Mouse (Mus musculus): ENCODE measurements around the gene Cox6a1. TPM values are rescaled to one million over a fixed set of nuclear protein-coding genes. Genes with fewer than 3 reads are reported as not detected.

Gene Cox6a1
- polyA plus RNA-seq, 1 experiment, result not detected

DNA sequence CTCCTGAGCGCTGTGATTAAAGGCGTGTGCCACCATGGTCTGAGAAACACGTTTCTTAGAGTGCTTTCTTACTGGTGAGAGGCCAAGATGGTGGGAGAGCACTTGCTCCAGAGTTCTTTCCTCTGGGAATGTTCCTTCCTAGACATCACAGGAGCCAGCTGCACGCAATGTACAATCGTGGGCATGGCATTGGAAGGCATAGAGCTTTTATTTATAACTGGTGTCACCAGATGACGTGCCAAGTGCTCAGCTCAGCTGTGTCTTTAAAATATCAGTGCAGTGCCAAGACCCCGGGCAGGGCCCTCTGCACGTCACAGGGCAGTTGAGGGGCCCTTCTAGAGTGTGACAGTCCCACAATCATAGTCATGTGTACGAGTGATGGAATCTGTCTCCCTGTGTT, 17.8 kb downstream of the Cox6a1 start:
- no peak for TF ChIP-seq CTCF (IDR thresholded peaks at IDR 0.05; ENCODE audit: insufficient read depth, low read depth, low read length)
- H3K4me3 ChIP-seq (ENCODE audit: insufficient read depth, low read depth, low read length), result no peak overlapping the region
- H3K4me1 ChIP-seq (ENCODE audit: control insufficient read depth, insufficient read depth, low read length), result peaks cover 14% of the 10 kb centered on the region
- no peak overlapping the region for H3K27ac ChIP-seq (ENCODE audit: insufficient read depth, low read depth, low read length)
- WGBS, result 62% methylated on average over 9 of the region's 9 CpGs

DNA sequence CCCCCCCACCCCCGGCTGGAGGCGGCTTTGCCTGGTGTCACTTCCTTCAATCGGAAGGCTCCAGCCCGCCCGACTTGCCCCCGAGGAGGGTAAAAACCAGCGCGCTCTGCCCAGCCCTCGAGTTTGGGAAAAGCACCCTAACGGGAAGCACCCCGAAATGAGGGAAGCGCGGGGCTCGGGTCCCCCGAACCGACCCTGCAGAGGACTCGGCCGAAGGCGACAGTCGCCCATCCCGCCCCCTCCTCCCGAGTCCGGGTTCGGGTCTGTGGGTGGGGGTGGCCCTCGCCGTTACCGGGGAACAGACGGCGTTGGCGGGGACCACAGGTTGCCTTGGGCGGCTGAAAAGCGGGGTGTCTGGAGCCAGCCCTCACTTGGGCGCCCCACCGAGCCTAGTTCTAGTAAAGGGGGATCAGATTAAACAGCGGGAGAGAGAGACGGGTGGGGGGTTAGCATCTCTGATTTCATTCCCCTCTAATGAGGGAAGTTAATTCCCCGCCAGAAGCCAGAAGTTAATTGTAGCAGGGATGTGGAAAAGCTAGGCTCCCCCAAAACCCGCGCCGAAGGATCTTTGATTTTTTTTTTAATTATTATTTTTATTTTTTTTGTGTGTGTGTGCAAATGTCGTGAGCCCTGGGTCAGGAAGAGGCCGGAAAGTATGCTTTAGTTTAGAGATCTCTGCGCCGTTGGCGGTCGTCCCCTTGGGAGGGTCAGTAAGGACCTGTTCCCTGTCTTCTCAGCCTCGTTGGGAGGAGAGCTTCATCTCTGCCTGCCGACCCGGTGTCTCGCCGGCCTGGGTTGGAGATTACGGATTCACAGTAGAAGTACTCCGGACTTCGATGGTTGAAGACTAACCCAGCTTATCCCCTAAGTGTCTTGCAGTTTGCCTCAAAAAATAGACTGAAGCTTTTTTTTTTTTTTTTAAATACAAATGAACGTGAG, 20.9 kb downstream of the Cox6a1 start:
- Histone ChIP-seq H3K4me3 (ENCODE audit: insufficient read depth, low read depth, low read length) (peak overlapping the region; percentile 57), H3K27ac (ENCODE audit: insufficient read depth, low read depth, low read length) (0 out of 2 replicates have a peak overlapping the region, but pooled peaks have one; percentile 23), H3K4me1 (ENCODE audit: control insufficient read depth, insufficient read depth, low read length) (peaks cover 14% of the 10 kb centered on the region)
- WGBS, result under 1% methylated on average over 53 of the region's 55 CpGs
- no peak for TF ChIP-seq POLR2A (IDR thresholded peaks at IDR 0.05; ENCODE audit: insufficient read depth, low read depth, low read length)
- TF ChIP-seq CTCF (IDR thresholded peaks at IDR 0.05; ENCODE audit: insufficient read depth, low read depth, low read length), result no peak

DNA sequence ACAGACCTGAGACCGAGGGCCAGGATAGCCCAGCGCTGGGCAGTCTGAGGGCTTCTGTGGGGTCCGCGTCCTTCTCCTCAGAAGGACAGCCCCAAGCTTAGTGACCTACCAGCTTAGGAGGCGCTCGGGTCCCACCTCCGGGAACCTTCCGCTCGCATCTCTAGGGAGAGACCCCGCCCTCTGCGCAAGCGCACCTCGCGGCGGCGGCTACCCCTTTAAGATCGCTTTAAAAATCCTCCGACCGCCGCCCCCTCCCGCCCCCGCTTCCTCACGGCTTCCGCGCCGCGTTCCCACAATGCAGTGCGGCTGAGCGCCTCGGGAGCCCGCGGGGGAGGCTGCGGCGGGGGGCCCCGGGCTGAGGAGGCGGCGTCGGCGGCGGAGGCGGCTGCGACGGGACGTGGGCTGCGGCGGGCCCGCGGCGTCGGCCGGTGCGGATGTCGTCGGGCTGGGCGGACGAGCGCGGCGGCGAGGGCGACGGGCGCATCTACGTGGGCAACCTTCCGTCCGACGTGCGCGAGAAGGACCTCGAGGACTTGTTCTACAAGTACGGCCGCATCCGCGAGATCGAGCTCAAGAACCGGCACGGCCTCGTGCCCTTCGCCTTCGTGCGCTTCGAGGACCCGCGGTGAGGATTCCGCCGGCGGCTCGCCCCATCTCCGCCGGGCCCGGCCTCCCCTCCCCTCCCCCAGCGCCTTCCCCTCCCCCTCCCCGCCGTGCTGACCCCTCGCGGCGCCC, 21.7 kb downstream of the Cox6a1 start, which contains the start of gene Srsf9:
Srsf9 (plus strand) TSS at position 303 of the 735 bp plus-strand sequence.
- H3K4me1 ChIP-seq (ENCODE audit: control insufficient read depth, insufficient read depth, low read length), result peaks cover 14% of the 10 kb centered on the region
- under 1% methylated on average over 90 of the region's 97 CpGs for WGBS
- H3K4me3 ChIP-seq (ENCODE audit: insufficient read depth, low read depth, low read length), result peak within 1 kb of the TSS; percentile 57
- TF ChIP-seq POLR2A (IDR thresholded peaks at IDR 0.05; ENCODE audit: insufficient read depth, low read depth, low read length) (peak; percentile 81), CTCF (IDR thresholded peaks at IDR 0.05; ENCODE audit: insufficient read depth, low read depth, low read length) (no peak)
- H3K27ac ChIP-seq (ENCODE audit: insufficient read depth, low read depth, low read length), result peak within 1 kb of the TSS; percentile 95

DNA sequence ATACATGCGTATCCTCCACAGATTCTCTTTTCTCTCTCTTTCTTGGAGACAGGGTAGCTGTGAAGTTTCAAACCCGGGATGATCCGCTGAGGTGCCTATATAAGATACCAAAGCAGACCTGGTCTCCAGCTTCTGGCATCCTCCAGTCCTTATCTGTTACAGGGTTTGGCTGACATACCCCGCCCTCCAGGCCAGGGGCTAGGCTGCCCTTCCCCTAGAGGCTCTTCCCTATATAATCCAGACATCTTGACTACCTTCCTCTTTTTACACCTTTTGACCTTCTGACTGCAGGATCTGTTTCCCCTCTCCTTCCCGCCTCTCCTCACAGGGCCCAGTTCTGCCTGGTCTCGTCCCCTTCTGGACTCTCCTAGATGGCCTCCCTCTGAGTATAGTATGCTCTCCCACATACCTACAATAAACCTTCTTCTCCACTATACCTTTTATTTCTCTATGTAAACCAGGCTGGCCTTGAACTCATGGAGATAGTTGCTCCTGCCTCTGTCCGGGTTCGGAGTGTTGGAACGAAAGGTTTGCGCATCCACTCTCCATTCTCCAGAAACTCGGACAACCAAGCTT, 22.4 kb downstream of the Cox6a1 start:
- TF ChIP-seq CTCF (IDR thresholded peaks at IDR 0.05; ENCODE audit: insufficient read depth, low read depth, low read length) (no peak), POLR2A (IDR thresholded peaks at IDR 0.05; ENCODE audit: insufficient read depth, low read depth, low read length) (no peak)
- Histone ChIP-seq H3K4me3 (ENCODE audit: insufficient read depth, low read depth, low read length) (peak overlapping the region; percentile 57), H3K27ac (ENCODE audit: insufficient read depth, low read depth, low read length) (peak overlapping the region; percentile 40), H3K4me1 (ENCODE audit: control insufficient read depth, insufficient read depth, low read length) (peaks cover 14% of the 10 kb centered on the region)
- 22% methylated on average over 11 of the region's 11 CpGs for WGBS

DNA sequence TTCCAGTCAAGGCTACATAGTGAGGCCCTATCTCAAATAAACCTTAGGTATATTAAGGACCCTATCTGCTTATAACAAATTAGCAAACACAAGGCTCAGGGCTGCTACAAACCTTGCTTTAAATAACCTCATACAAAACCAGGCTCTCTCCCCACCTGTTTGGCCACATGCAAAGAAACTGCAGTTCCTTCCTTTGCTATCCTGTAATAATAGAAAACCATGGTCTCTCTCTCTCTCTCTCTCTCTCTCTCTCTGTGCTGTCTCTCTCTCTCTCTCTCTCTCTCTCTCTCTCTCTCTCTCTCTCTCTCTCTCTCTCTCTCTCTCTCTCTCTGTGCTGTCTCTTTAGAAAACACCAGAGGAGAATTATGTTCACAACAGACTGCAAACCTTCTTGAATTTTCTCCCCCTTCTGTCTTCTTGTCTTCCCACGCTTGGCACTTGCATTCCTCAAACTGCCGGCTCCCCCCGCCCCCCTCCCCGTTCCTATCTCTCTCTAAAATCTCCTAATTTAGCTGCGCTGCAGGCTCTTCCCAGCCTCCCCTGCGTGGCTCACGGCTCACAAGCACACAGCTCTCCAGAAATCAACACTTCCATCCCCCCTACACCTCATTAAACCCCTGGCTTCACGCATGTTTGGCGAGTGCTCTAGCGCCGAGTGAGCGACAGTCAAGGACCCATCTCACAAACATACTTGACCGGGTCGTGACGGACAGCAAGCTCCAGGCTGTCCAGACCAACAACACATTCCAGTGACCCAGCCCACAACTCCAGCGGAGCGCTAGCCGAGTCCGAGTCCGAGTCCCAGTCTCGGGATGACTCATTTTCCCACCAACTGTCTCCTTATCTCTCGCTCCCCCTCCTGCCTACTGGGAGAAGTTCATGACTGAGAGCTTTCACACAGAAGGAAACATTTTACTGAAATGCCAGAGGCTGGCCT, 29.5 kb downstream of the Cox6a1 start:
- H3K4me3 ChIP-seq (ENCODE audit: insufficient read depth, low read depth, low read length), result peak overlapping the region; percentile 45
- peaks cover 25% of the 10 kb centered on the region for H3K4me1 ChIP-seq (ENCODE audit: control insufficient read depth, insufficient read depth, low read length)
- TF ChIP-seq POLR2A (IDR thresholded peaks at IDR 0.05; ENCODE audit: insufficient read depth, low read depth, low read length) (0 out of 2 replicates have a peak, but pooled peaks have one; percentile 44), CTCF (IDR thresholded peaks at IDR 0.05; ENCODE audit: insufficient read depth, low read depth, low read length) (0 out of 2 replicates have a peak, but pooled peaks have one; percentile 14)
- peak overlapping the region; percentile 87 for H3K27ac ChIP-seq (ENCODE audit: insufficient read depth, low read depth, low read length)
- WGBS, result 1% methylated on average over 22 of the region's 22 CpGs

DNA sequence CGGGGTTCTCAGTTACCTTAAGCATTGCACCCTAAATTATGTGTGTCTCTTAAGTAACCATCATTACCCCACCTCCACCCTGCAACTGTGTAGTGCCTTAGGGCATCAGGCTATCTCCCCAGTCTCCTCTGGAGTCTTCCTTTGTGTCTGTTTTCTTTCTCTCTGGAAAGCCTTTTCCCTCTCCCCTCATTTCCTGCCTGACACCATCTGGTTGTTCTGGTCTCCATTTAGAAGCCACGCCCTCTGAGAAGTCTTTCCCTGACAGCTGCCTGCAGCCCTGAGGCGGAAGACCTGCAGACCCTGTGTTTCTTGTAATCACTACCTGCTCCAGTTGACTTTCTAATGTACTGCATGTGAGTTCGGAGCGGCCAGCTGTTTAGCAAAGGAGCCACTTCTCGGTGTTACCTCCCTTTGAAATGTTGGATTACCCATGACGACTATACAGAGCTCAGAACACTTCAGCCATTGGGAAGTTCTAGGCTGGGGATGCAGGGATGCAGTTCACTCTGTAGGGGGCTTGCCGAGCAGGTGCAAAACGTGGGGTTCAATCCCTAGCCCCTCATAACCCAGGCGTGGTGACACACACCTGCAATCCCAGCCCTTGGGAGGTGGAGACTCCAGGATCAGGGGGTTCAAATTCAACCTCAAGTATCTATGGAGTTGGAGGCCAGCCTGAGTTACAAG, 31.0 kb downstream of the Cox6a1 start:
- no peak overlapping the region for H3K4me3 ChIP-seq (ENCODE audit: insufficient read depth, low read depth, low read length)
- TF ChIP-seq POLR2A (IDR thresholded peaks at IDR 0.05; ENCODE audit: insufficient read depth, low read depth, low read length) (no peak), CTCF (IDR thresholded peaks at IDR 0.05; ENCODE audit: insufficient read depth, low read depth, low read length) (no peak)
- WGBS, result 20% methylated on average over 10 of the region's 10 CpGs
- peaks cover 25% of the 10 kb centered on the region for H3K4me1 ChIP-seq (ENCODE audit: control insufficient read depth, insufficient read depth, low read length)
- peak overlapping the region; percentile 95 for H3K27ac ChIP-seq (ENCODE audit: insufficient read depth, low read depth, low read length)

DNA sequence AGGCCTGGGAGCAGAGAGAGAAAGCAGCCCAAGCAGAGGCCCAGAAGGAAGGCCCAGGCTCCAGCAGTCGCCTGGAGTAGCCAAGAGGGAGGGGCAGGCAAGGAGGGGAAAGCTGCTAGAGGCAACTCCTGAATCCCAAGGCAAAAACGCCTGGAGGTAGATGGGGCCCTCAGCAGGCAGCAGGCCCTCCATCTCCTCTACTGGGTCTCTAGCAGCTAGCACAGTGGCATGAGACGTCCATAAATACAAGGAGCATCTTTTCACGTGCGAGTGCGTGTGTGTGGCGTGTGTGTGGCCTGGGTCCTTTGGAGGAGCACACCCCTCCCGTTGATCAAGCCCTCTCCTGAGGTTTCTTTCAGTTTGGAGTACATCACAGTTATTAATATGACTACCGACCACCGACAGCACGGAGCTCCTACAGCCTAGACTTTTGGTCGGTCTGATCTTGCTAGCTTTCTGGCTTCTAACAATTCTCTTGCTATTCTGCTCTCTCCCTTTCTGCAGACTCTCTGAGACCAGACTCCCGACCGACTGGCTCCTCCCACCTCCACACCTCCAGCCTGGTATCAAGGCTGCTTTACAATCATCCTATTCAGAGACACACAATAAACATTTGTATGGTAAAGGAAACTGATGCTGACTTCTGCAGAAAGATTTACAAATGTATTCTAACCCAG, 31.7 kb downstream of the Cox6a1 start:
- Histone ChIP-seq H3K4me3 (ENCODE audit: insufficient read depth, low read depth, low read length) (no peak overlapping the region), H3K27ac (ENCODE audit: insufficient read depth, low read depth, low read length) (peak overlapping the region; percentile 95), H3K4me1 (ENCODE audit: control insufficient read depth, insufficient read depth, low read length) (peaks cover 25% of the 10 kb centered on the region)
- 16% methylated on average over 14 of the region's 14 CpGs for WGBS
- TF ChIP-seq CTCF (IDR thresholded peaks at IDR 0.05; ENCODE audit: insufficient read depth, low read depth, low read length), result no peak
- TF ChIP-seq POLR2A (IDR thresholded peaks at IDR 0.05; ENCODE audit: insufficient read depth, low read depth, low read length), result no peak
